ENCODE assay signal across 18 mouse cellular contexts in genomic region chr4:108969517-108969916, GRCm38 (mm10). TPM values are rescaled to one million over a fixed set of nuclear protein-coding genes. Genes with fewer than 3 reads are reported as not detected.
A peak's percentile ranks its signal among the peaks of the same experiment; 100 is the strongest.
DNase-seq lines count a peak whose midpoint lies in the region; ATAC-seq and TF ChIP-seq lines count a peak whose summit lies in the region.
"Had no signal": no experiment of that assay in that cellular context is flagged by ENCODE, and none has a peak within 500 bp of the region (broad histone marks: within the 10 kb centered on the region; RNA-seq: fewer than 3 reads in every experiment).

No protein-coding gene starts in this region.

- H3K9me3 ChIP-seq in liver, embryonic 11.5 days (ENCODE audit: control insufficient read depth, low read length), result no peaks in the 10 kb centered on the region
- H3K9me3 ChIP-seq in liver, embryonic 15.5 days (replicated peaks), result no peaks in the 10 kb centered on the region
- H3K9me3 ChIP-seq: embryonic facial prominence, embryonic 10.5 days; forebrain, embryonic 13.5 days; heart, embryonic 13.5 days; hindbrain, embryonic 15.5 days had no signal

- H3K27me3 ChIP-seq in liver, embryonic 11.5 days (replicated peaks; ENCODE audit: control insufficient read depth, insufficient read depth, low read length), result no peaks in the 10 kb centered on the region
- H3K27me3 ChIP-seq in liver, embryonic 15.5 days, result no peaks in the 10 kb centered on the region; the same call in none of the 2 replicates
- H3K27me3 ChIP-seq: forebrain, embryonic 13.5 days; heart, embryonic 13.5 days; hindbrain, embryonic 15.5 days had no signal

- TF ChIP-seq CTCF in left cerebral cortex, adult 2 months (IDR thresholded peaks at IDR 0.05), result no peak

- WGBS in liver, embryonic 11.5 days, result 34% methylated on average over 3 of the region's 3 CpGs
- 13% methylated on average over 3 of the region's 3 CpGs for WGBS in liver, embryonic 15.5 days (ENCODE audit: insufficient replicate concordance)

- no peak overlapping the region for H3K4me2 ChIP-seq in liver, embryonic 11.5 days
- H3K4me2 ChIP-seq in liver, embryonic 15.5 days, result no peak overlapping the region
- H3K4me2 ChIP-seq: forebrain, embryonic 13.5 days; heart, embryonic 13.5 days; hindbrain, embryonic 15.5 days had no signal

- DNase-seq in ovary, adult 18-20 months (ENCODE audit: low spot score), result peak; percentile 8
- no peak for DNase-seq in ovary, postnatal 36 days (ENCODE audit: low spot score)
- no peak for DNase-seq in liver, embryonic 11.5 days (ENCODE audit: low spot score)
- DNase-seq in right cerebral cortex, adult 18-20 months, result no peak
- no peak for DNase-seq in cerebellum, adult 9-11 months
- no peak for DNase-seq in left cerebral cortex, adult 2 months (ENCODE audit: extremely low spot score in 1 of 2, low spot score in 2 of 2)
- DNase-seq: adrenal gland, postnatal 14 days; cerebellum, adult 11-12 months; cerebellum, adult 9-10 months; cerebellum, postnatal 36 days; forebrain, postnatal 0 days; gastrocnemius, postnatal 14 days; heart, postnatal 14 days had no signal

- H3K4me3 ChIP-seq in liver, embryonic 11.5 days (ENCODE audit: low read depth, low read length), result no peak overlapping the region
- no peak overlapping the region for H3K4me3 ChIP-seq in liver, embryonic 15.5 days (replicated peaks)
- H3K4me3 ChIP-seq in left cerebral cortex, adult 2 months, result no peak overlapping the region
- H3K4me3 ChIP-seq: embryonic facial prominence, embryonic 10.5 days; forebrain, embryonic 13.5 days; heart, embryonic 13.5 days; hindbrain, embryonic 15.5 days had no signal

- no peak overlapping the region for H3K27ac ChIP-seq in liver, embryonic 11.5 days (ENCODE audit: low read depth, low read length)
- no peak overlapping the region for H3K27ac ChIP-seq in liver, embryonic 15.5 days (replicated peaks)
- H3K27ac ChIP-seq in left cerebral cortex, adult 2 months, result no peak overlapping the region
- H3K27ac ChIP-seq: embryonic facial prominence, embryonic 10.5 days; forebrain, embryonic 13.5 days; heart, embryonic 13.5 days; hindbrain, embryonic 15.5 days had no signal

- no peak overlapping the region for H3K9ac ChIP-seq in liver, embryonic 11.5 days (ENCODE audit: low read depth, low read length)
- no peak overlapping the region for H3K9ac ChIP-seq in liver, embryonic 15.5 days
- H3K9ac ChIP-seq: forebrain, embryonic 13.5 days; forebrain, postnatal 0 days; heart, embryonic 13.5 days; hindbrain, embryonic 15.5 days had no signal

- peak; percentile 36; the same call in 1 of the 2 replicates for ATAC-seq in liver, embryonic 11.5 days (replicated peaks; ENCODE audit: low FRiP score)
- ATAC-seq in liver, embryonic 15.5 days (ENCODE audit: insufficient read depth), result peak; percentile 49; the same call in 1 of the 2 replicates
- ATAC-seq: forebrain, embryonic 13.5 days; forebrain, postnatal 0 days had no signal

- intact Hi-C loops in left cerebral cortex, adult 2 months (cut with DNase I), result no loop called here

- peaks cover 3% of the 10 kb centered on the region; the same call in 1 of the 2 replicates for H3K4me1 ChIP-seq in liver, embryonic 11.5 days (replicated peaks; ENCODE audit: control insufficient read depth, insufficient read depth, low read length)
- H3K4me1 ChIP-seq in liver, embryonic 15.5 days (replicated peaks), result peaks cover 9% of the 10 kb centered on the region
- H3K4me1 ChIP-seq: forebrain, embryonic 13.5 days; hindbrain, embryonic 15.5 days had no signal

- no peaks in the 10 kb centered on the region for H3K36me3 ChIP-seq in liver, embryonic 11.5 days (ENCODE audit: control insufficient read depth, insufficient read depth, low read length)
- H3K36me3 ChIP-seq in liver, embryonic 15.5 days (replicated peaks), result no peaks in the 10 kb centered on the region
- H3K36me3 ChIP-seq: embryonic facial prominence, embryonic 10.5 days; heart, embryonic 13.5 days; hindbrain, embryonic 15.5 days had no signal

RNA-seq across cellular contexts. Expression of gene Nrd1, which starts 30.9 kb away (rescaled TPM):
- 41.3 and 45.0 TPM in 2 replicates for polyA plus RNA-seq in liver, embryonic 11.5 days (2014; fragmentation: Nextera tagmentation; extraction: Ambion mirVana)
- 33.7 and 33.8 TPM in 2 replicates for polyA plus RNA-seq in liver, embryonic 15.5 days (2015; fragmentation: Nextera tagmentation; extraction: Ambion mirVana)
- total RNA-seq in left cerebral cortex, adult 2 months (2021), result 100 to 1,000 TPM; 137 to 158 TPM
